Mouse (Mus musculus): ENCODE results near the gene Gm4756.
"Not testable (repeated sequence)": the region's sequence is repeated elsewhere in the genome, so short reads cannot be mapped to it uniquely, and the experiment has no call there.

Gene Gm4756

DNA sequence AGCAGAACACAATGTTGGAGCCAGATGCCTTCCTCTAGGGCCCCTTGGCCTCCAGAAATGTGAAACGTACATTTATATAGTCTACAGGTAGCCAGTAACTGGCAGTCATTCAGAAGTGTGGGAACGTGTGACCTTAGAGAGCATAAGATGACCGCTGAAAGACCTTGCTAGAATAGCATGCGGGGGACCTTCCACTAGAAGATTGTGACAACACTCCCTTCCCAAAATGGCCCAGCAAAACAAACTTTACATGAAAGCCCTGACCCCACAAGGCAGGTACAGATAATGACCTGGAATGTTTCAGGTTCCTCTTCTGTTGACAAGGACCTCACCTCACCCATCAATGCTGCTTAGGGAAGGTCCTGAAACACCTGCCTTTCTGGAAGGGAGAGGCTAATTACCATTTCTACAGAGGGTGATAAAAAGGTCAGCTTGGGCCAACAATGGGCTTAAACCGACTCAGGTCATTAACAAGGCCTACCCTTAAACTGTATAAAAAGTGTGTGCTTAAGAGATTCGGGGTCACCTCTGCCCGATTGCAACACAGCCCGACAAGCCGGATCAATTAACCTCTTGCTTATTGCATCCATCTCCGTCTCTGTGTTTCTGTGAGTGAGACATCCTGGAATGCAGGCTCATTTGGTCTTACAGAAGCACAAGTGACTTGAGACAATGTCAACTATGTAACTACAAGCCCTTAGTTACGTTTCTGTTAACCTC is at the start of gene Gm4756:
Gene Gm4756 (minus strand): TSS at position 51 of the 720 bp plus-strand sequence.
- DNase-seq (ENCODE audit: low read depth in 2 of 2, low spot score in 2 of 2) = no peak

- no peak for DNase-seq (ENCODE audit: low read depth in 2 of 2, low spot score in 2 of 2)
These were observed 45.5 kb upstream of the Gm4756 start for GRCm38 (mm10) chr12:72694901-72695463.

GRCm38 (mm10) chr12:72694438-72694837 is 45.0 kb upstream of the Gm4756 start:
- no peak for DNase-seq (ENCODE audit: low read depth in 2 of 2, low spot score in 2 of 2)

DNA sequence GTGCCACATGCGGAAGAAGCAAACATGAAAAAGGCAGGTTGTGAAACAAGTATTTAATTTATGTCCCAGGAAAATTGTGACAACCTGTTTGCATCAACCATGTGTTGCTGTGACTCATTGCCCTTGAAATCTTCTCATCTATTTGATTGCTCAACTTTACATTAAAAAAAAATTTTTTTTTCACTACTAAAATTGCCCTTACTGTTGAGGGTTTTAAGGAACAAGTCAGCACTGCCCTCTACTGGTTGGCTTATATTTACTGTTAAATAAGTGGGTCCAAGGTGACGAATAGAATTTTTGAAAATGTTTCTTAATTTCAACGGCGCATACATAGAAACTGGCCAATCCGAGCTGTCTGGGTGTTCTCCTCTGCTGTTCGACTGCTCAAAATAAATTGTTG is 44.4 kb upstream of the Gm4756 start:
- peak in 1 of 2 experiments; percentile 2 for DNase-seq (ENCODE audit: low read depth in 2 of 2, low spot score in 2 of 2)

GRCm38 (mm10) chr12:72688281-72688680 is 38.8 kb upstream of the Gm4756 start:
- DNase-seq (ENCODE audit: low read depth in 2 of 2, low spot score in 2 of 2) = not testable (repeated sequence)

- not testable (repeated sequence) for DNase-seq (ENCODE audit: low read depth in 2 of 2, low spot score in 2 of 2)
These were observed 38.3 kb upstream of the Gm4756 start for GRCm38 (mm10) chr12:72687741-72688140.

GRCm38 (mm10) chr12:72686566-72686965 is 37.1 kb upstream of the Gm4756 start:
- not testable (repeated sequence) for DNase-seq (ENCODE audit: low read depth in 2 of 2, low spot score in 2 of 2)

- DNase-seq (ENCODE audit: low read depth in 2 of 2, low spot score in 2 of 2) = no peak
These were observed 34.2 kb upstream of the Gm4756 start for GRCm38 (mm10) chr12:72683612-72684011.

GRCm38 (mm10) chr12:72682511-72683282 is 33.2 kb upstream of the Gm4756 start:
- no peak for DNase-seq (ENCODE audit: low read depth in 2 of 2, low spot score in 2 of 2)

- no peak for DNase-seq (ENCODE audit: low read depth in 2 of 2, low spot score in 2 of 2)
These were observed 32.5 kb upstream of the Gm4756 start for GRCm38 (mm10) chr12:72681919-72682318.

DNA sequence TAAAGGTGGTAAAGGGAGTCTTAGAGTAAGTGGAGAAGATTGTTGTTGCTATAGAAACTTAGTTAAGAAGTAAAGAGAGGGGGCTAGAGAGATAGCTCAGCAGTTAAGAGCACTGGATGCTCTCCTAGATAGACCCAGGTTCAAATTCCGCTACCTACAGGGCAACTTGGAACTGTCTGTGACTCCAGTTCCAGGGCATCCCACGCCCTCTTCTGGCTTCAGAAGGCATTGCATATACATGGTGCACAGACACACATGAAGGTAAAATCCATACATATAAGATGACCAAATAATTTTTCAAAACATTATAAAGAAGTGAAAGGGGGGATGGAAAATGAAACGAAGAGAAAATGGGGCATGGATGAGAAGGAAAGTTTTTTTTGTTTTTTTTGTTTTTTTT is 30.2 kb upstream of the Gm4756 start:
- DNase-seq (ENCODE audit: low read depth in 2 of 2, low spot score in 2 of 2) = no peak

- DNase-seq (ENCODE audit: low read depth in 2 of 2, low spot score in 2 of 2) = no peak
These were observed 25.4 kb upstream of the Gm4756 start for GRCm38 (mm10) chr12:72674820-72675219.

DNA sequence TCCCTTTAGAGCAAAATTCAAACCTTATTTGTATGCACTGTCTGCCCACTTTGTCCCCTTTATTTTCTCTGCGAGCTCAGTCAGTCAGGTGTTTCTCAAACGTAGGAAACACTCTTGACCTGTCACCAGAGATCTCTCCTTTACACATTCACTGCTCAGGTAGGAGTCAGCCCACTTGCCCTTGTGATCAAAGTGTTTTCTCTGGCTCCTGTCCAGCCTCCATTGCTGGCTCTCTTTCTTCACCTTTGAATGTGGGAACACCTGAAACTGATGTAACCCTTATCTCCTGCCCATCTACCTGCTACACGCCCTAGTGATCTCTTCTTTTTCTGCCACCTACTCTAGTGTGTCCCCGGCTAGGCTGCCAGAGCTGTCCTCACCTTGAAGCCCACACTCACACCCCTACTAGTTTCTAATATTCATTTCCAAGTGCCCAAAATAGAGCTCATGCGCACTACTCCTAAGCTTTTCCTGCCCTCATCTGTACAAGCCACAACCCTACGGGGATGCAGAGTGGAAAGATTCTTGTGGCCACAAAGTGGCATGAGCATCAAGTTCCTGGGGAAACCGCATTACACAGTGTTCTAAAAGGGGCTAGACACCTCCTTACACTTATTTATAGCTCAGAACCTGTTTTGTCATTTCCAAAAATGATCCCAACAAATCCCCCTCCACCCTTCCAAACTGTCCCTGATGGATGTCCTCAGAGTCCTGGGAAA is 24.8 kb upstream of the Gm4756 start:
- no peak for DNase-seq (ENCODE audit: low read depth in 2 of 2, low spot score in 2 of 2)

GRCm38 (mm10) chr12:72671516-72672135 is 22.2 kb upstream of the Gm4756 start:
- DNase-seq (ENCODE audit: low read depth in 2 of 2, low spot score in 2 of 2) = no peak

GRCm38 (mm10) chr12:72670921-72671320 is 21.5 kb upstream of the Gm4756 start:
- no peak for DNase-seq (ENCODE audit: low read depth in 2 of 2, low spot score in 2 of 2)

- DNase-seq (ENCODE audit: low read depth in 2 of 2, low spot score in 2 of 2) = no peak
These were observed 18.5 kb upstream of the Gm4756 start for GRCm38 (mm10) chr12:72667868-72668469.

DNA sequence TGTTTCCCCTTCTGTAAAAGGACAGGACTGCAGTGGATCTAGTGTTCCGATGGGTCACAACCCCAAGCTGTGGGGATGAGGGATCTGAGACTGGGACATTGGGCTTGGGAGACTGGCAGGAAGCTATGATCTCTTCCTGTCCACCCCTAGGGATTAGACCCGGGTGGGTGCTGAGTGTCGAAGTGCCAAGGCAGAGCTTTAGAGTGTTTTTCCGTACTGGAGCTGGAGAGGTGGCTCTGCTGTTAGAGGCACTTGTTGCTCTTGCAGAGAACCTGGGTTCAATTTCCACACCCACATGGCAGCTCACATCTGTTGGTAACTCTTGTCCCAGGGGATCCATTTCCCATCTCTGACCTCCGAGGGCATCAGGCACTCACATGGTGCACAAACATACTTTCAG is 16.6 kb upstream of the Gm4756 start:
- DNase-seq (ENCODE audit: low read depth in 2 of 2, low spot score in 2 of 2) = no peak

DNA sequence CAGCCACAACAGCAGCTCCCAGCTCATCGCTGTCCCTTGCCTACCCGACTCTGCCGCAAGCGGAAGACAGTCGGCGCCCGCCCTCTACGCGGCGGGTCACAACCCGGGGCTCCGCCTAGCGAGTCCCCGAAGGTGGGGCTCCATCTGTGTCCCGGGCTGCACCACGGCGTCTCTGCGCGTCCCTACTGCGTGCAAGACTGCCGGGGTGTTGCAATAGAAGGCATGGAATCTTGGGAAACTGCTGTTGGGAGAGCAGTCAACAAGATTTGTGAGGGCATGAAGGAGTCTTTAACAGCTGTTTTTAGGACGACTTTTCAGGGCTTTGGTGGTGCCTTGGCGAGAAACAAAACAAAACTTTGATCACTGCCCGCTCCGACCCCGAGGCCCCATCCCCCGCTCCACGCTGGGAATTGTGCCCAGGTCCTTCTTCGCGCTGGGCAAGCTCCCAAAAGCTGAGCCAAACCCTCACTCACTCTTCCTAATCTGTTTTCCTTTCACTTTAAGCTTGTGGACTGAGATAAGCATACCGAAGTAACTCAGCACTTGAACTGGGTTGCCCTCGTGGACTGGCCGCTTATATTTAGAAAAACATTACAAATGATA is 15.4 kb upstream of the Gm4756 start, which contains the start of gene Dhrs7:
Gene Dhrs7 (minus strand): TSS at position 175 of the 603 bp plus-strand sequence.
- DNase-seq (ENCODE audit: low read depth in 2 of 2, low spot score in 2 of 2) = peak; percentile 83

DNA sequence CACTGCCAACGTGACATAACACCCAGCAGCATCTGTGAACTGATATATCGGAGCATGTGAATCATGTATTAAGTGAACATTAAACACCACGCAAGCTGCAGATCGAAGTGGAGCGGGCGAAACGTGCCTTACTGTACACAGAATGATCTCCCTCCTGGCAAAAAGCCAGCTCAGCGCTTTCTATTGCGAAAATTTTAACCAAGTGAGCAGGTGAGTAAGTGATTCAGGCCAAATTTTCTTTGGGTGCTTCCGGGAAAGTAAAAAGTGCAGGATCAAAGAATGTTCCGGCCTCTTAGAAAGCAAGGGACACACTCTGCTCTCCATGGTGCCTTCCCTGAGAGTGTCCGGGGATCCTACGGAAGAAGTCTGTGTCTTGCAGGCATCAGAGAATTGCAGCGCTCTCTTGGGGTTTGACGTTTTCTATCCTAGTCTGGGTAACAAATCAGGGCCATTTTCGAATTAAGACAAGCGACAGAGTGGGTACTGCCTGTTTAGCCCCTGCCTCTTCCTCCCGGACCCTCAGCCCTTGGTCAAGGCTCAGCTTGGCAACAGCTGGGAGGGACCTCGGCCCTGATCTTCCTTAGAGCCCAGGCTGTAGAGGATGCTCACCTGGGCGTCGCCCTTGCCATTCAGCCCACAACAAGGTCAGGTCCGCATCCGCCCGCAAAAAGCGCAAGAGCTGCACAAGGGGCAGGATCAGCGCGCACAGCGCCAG is 14.7 kb upstream of the Gm4756 start:
- DNase-seq (ENCODE audit: low read depth in 2 of 2, low spot score in 2 of 2) = peak in 1 of 2 experiments; percentile 6

Data from CD8-positive naive resting alpha-beta T cell, adult 2 months (primary cell).